Mouse (Mus musculus) heart, embryonic 12.5 days (tissue): ENCODE measurements around the gene Wapl. TPM values are rescaled to one million over a fixed set of nuclear protein-coding genes. Genes with fewer than 3 reads are reported as not detected.

ENCODE experiments used
- ATAC-seq: fragments of 200-750 bp; cut with Nextera tagmentation; 2 replicates; pipeline ENCODE4 v1.8.0; 2017; ENCODE audit warnings: moderate TSS enrichment, moderate library complexity; ENCODE audit not compliant: insufficient number of reproducible peaks, low FRiP score
- H3K27ac ChIP-seq: fragments of 300-500 bp; sonication (generic); 2 replicates; pipeline ENCODE4 v1.5.1; 2016; ENCODE audit warnings: mild to moderate bottlenecking, moderate library complexity; ENCODE audit not compliant: poor library complexity, severe bottlenecking
- H3K27me3 ChIP-seq: fragments of 300-500 bp; sonication (generic); replicated peaks from 2 replicates; pipeline ENCODE4 v1.6.1; 2016; ENCODE audit warnings: mild to moderate bottlenecking, moderate library complexity
- H3K36me3 ChIP-seq: fragments of 300-500 bp; sonication (generic); 2 replicates; pipeline ENCODE4 v1.6.1; 2016; ENCODE audit warnings: mild to moderate bottlenecking, moderate library complexity
- H3K4me1 ChIP-seq: fragments of 300-500 bp; sonication (generic); replicated peaks from 2 replicates; pipeline ENCODE4 v1.6.1; 2016; ENCODE audit warnings: mild to moderate bottlenecking
- H3K4me2 ChIP-seq: fragments of 300-500 bp; sonication (generic); 2 replicates; pipeline ENCODE4 v1.6.1; 2016; ENCODE audit warnings: mild to moderate bottlenecking, moderate library complexity
- H3K4me3 ChIP-seq: fragments of 300-500 bp; sonication (generic); 2 replicates; pipeline ENCODE4 v1.5.1; 2016; ENCODE audit warnings: mild to moderate bottlenecking
- H3K9ac ChIP-seq: fragments of 300-500 bp; sonication (generic); 2 replicates; pipeline ENCODE4 v1.6.1; 2016; ENCODE audit warnings: mild to moderate bottlenecking, moderate library complexity
- H3K9me3 ChIP-seq: fragments of 300-500 bp; sonication (generic); replicated peaks from 2 replicates; pipeline ENCODE4 v1.6.1; 2016; ENCODE audit warnings: mild to moderate bottlenecking, moderate library complexity
- WGBS: fragments of 180-500 bp; shearing (Covaris S2); methylation state at CpG from one replicate; pipeline ENCODE4 v1.1.7; 2016; 5-methylcytosine and 5-hydroxymethylcytosine counted together
- polyA plus RNA-seq: library from polyadenylated mRNA; unstranded; fragments of >200 nt; fragmentation: Nextera tagmentation; extraction: Ambion mirVana; gene quantifications from 2 replicates; pipeline ENCODE4 v1.2.1, GENCODE M21; 2016

The Wapl gene
- polyA plus RNA-seq = 24.0 and 25.1 TPM in 2 replicates

DNA sequence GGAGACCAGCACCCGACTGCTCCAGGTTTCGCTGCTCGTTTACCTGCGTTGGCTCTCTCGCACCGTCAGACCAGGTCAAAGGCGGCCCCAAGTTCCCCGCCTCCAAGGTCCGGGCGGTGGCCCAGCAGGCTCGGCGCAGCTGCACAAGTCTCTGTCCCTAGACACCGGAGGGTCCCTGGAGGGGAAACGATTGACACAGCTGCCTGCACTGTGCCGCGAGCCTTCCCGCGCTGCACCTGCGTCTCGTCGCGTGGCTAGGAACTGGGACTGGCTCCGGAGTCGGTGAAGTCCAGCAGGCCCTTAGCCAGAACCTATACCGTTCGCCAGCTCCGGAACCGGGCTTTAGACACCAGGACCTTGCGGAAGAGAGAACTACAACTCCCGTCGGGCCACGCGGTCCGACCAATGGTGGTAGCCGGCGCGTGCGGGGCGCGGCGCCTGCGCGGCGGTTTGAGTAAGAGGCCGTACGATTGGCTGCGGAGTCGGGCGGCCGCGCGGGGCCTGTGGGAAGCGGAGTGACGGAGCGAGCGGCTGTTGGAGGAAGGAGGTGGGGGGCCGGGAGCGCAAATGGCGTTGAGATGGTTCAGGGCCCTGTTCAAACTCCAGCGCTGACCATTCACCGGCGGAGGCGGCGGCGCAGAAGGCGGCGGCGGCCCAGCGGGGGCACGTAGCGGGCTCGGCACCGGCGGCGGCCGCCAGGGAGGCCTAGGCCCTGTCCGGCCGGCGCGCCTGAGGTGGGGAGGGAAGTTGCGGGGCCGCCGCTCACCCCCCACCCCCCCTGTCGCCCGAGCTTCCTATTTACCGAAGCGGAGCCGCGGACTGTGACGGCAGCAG, at the start of gene Wapl:
Wapl (plus strand) TSS at position 534 of the 834 bp plus-strand sequence.
- WGBS = under 1% methylated on average over 87 of the region's 90 CpGs
- Histone ChIP-seq H3K27ac (peak within 1 kb of the TSS; percentile 95), H3K4me3 (peak within 1 kb of the TSS; percentile 96), H3K9ac (peak within 1 kb of the TSS; percentile 99), H3K4me2 (peak within 1 kb of the TSS; percentile 86), H3K9me3 (no peaks in the 10 kb centered on the region), H3K4me1 (0 out of 2 replicates have a peak, but pooled peaks cover 3% of the 10 kb centered on the region), H3K27me3 (no peaks in the 10 kb centered on the region), H3K36me3 (peaks cover 8% of the 10 kb centered on the region)
- ATAC-seq = peak; percentile 98

- Histone ChIP-seq H3K9me3 (no peaks in the 10 kb centered on the region), H3K4me3 (no peak overlapping the region), H3K36me3 (no peaks in the 10 kb centered on the region), H3K27me3 (no peaks in the 10 kb centered on the region), H3K27ac (no peak overlapping the region), H3K4me1 (peaks cover 13% of the 10 kb centered on the region), H3K4me2 (no peak overlapping the region), H3K9ac (no peak overlapping the region)
- ATAC-seq = no peak
- 82% methylated on average over 7 of the region's 7 CpGs for WGBS
These were observed 46.9 kb upstream of the Wapl start for GRCm38 (mm10) chr14:34626824-34627223.

- 49% methylated on average over 10 of the region's 10 CpGs for WGBS
- no peak overlapping the region for H3K4me3 ChIP-seq
- ATAC-seq = no peak
These were observed 40.8 kb upstream of the Wapl start for GRCm38 (mm10) chr14:34632722-34633448.

GRCm38 (mm10) chr14:34635192-34635591, 38.5 kb upstream of the Wapl start:
- no peak overlapping the region for H3K27ac ChIP-seq
- no peak for ATAC-seq
- H3K4me2 ChIP-seq = no peak overlapping the region
- WGBS = 39% methylated on average over 7 of the region's 7 CpGs
- H3K36me3 ChIP-seq = no peaks in the 10 kb centered on the region
- H3K4me1 ChIP-seq = no peaks in the 10 kb centered on the region
- H3K27me3 ChIP-seq = no peaks in the 10 kb centered on the region
- H3K4me3 ChIP-seq = no peak overlapping the region
- H3K9me3 ChIP-seq = no peaks in the 10 kb centered on the region
- H3K9ac ChIP-seq = no peak overlapping the region

More at GRCm38 (mm10) chr14:34632722-34633448, 40.8 kb upstream of the Wapl start:
- Histone ChIP-seq H3K9ac (no peak overlapping the region), H3K27me3 (no peaks in the 10 kb centered on the region), H3K4me2 (no peak overlapping the region), H3K36me3 (no peaks in the 10 kb centered on the region), H3K27ac (no peak overlapping the region), H3K9me3 (no peaks in the 10 kb centered on the region), H3K4me1 (no peaks in the 10 kb centered on the region)

GRCm38 (mm10) chr14:34635721-34636120, 38.0 kb upstream of the Wapl start:
- no peaks in the 10 kb centered on the region for H3K36me3 ChIP-seq

GRCm38 (mm10) chr14:34644140-34644539, 29.6 kb upstream of the Wapl start:
- no peak overlapping the region for H3K4me3 ChIP-seq
- H3K27ac ChIP-seq = no peak overlapping the region
- no peak overlapping the region for H3K4me2 ChIP-seq
- H3K9ac ChIP-seq = no peak overlapping the region
- WGBS = 52% methylated on average over 7 of the region's 7 CpGs
- H3K27me3 ChIP-seq = no peaks in the 10 kb centered on the region
- ATAC-seq = no peak
- 0 out of 2 replicates have a peak, but pooled peaks cover 3% of the 10 kb centered on the region for H3K4me1 ChIP-seq
- H3K36me3 ChIP-seq = no peaks in the 10 kb centered on the region
- H3K9me3 ChIP-seq = no peaks in the 10 kb centered on the region

More at GRCm38 (mm10) chr14:34635721-34636120, 38.0 kb upstream of the Wapl start:
- no peak overlapping the region for H3K4me3 ChIP-seq
- no peaks in the 10 kb centered on the region for H3K27me3 ChIP-seq
- H3K9ac ChIP-seq = no peak overlapping the region
- H3K4me1 ChIP-seq = no peaks in the 10 kb centered on the region
- no peaks in the 10 kb centered on the region for H3K9me3 ChIP-seq
- ATAC-seq = no peak
- WGBS = 83% methylated on average over 6 of the region's 6 CpGs
- no peak overlapping the region for H3K27ac ChIP-seq
- no peak overlapping the region for H3K4me2 ChIP-seq

- Histone ChIP-seq H3K27me3 (no peaks in the 10 kb centered on the region), H3K9ac (no peak overlapping the region), H3K9me3 (no peaks in the 10 kb centered on the region), H3K36me3 (no peaks in the 10 kb centered on the region), H3K4me3 (no peak overlapping the region), H3K4me2 (no peak overlapping the region), H3K4me1 (0 out of 2 replicates have a peak, but pooled peaks cover 3% of the 10 kb centered on the region), H3K27ac (no peak overlapping the region)
- no peak for ATAC-seq
- whole genome bisulfite sequencing = 82% methylated on average over 8 of the region's 8 CpGs
These were observed 25.8 kb upstream of the Wapl start for GRCm38 (mm10) chr14:34647870-34648475.

GRCm38 (mm10) chr14:34657131-34657530, 16.6 kb upstream of the Wapl start:
- no peak for ATAC-seq
- no peaks in the 10 kb centered on the region for H3K36me3 ChIP-seq
- 91% methylated on average over 5 of the region's 5 CpGs for WGBS

DNA sequence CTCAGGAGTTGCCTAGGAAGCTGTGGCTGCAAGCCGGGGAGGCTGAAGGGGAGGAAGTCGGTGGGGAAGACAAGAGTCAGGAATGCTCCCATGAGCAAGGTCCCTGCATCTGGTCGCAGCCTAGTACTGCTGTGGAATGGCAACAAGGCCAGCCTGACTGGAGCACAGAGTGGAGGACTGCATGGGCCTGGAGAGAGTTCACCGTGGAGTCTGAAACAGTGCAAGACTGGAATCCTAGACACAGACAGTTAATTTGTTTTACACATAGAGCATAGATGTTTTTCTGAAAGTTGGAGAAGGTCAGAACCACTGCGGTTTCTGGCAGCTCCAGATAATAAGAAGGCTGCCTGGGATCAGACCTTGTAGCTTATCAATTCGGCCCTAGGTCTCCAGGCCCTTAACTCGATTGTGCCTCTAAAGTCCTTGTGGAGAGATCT, 13.4 kb upstream of the Wapl start:
- no peak overlapping the region for H3K4me3 ChIP-seq
- H3K27me3 ChIP-seq = no peaks in the 10 kb centered on the region
- no peak overlapping the region for H3K27ac ChIP-seq
- no peaks in the 10 kb centered on the region for H3K36me3 ChIP-seq
- 25% methylated on average over 7 of the region's 7 CpGs for WGBS
- H3K9me3 ChIP-seq = peaks cover 10% of the 10 kb centered on the region
- peaks cover 15% of the 10 kb centered on the region for H3K4me1 ChIP-seq
- no peak overlapping the region for H3K4me2 ChIP-seq
- H3K9ac ChIP-seq = no peak overlapping the region
- peak; percentile 54 for ATAC-seq

More at GRCm38 (mm10) chr14:34657131-34657530, 16.6 kb upstream of the Wapl start:
- H3K4me1 ChIP-seq = peaks cover 11% of the 10 kb centered on the region
- no peak overlapping the region for H3K27ac ChIP-seq
- no peak overlapping the region for H3K9ac ChIP-seq
- H3K27me3 ChIP-seq = no peaks in the 10 kb centered on the region
- peaks cover 20% of the 10 kb centered on the region for H3K9me3 ChIP-seq
- H3K4me3 ChIP-seq = no peak overlapping the region
- no peak overlapping the region for H3K4me2 ChIP-seq

DNA sequence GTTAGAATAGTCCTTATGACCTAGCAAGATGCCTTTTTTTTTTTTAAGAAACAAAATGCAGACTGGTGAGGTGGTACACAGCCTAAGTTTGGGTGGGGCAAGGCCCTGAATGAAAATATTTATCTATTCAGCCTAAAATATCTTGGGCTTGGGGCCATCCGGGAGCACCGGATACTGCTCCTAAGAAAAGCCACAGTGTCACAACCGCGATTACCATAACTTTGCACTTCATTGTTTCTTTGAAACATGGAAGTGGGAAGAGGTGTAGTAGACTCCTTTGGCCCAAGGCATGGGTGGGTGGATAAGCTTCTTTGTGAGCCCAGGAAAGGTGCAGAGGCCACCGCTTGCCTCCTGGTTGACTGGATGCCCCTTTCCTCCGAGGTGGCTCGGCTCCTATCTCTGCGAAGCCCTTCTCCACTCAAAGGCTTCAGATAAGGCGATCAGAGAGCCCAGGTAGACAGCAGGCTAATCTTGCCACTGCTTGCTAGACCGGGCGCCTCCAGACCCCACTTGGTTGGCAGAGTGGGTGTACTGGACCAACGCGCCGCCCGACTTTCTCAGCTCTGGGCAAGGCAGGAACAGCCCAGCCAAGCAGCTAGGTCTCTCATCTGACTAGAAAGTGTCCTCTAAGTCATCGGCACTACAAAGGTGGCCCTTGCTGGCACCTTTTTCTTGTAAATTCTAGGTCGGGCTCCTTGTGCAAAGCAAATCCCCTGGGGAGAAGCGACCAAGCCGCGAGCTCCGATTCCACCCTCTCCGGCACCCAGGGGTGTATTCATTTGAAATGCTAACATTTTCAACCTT, 12.7 kb upstream of the Wapl start:
- H3K36me3 ChIP-seq = no peaks in the 10 kb centered on the region
- ATAC-seq = peak; percentile 52
- H3K4me3 ChIP-seq = peak overlapping the region; percentile 63
- H3K4me2 ChIP-seq = peak overlapping the region; percentile 98
- no peaks in the 10 kb centered on the region for H3K27me3 ChIP-seq
- peak overlapping the region; percentile 38; the same call in 1 of the 2 replicates for H3K27ac ChIP-seq
- H3K9ac ChIP-seq = peak overlapping the region; percentile 60
- peaks cover 9% of the 10 kb centered on the region; the same call in 1 of the 2 replicates for H3K9me3 ChIP-seq
- 8% methylated on average over 22 of the region's 22 CpGs for WGBS
- peaks cover 15% of the 10 kb centered on the region for H3K4me1 ChIP-seq
